Mouse (Mus musculus) limb, embryonic 11.5 days (tissue): Measurements from ENCODE around the gene Cdc14a. TPM values are rescaled to one million over a fixed set of nuclear protein-coding genes. Genes with fewer than 3 reads are reported as not detected.

ENCODE experiments used
- ATAC-seq: fragments of 200-750 bp; cut with Nextera tagmentation; 2 replicates; pipeline ENCODE4 v1.8.0; 2017; ENCODE audit warnings: low read depth; ENCODE audit not compliant: insufficient number of reproducible peaks, low FRiP score, low TSS enrichment
- DNase-seq: peaks from one replicate; pipeline ENCODE4 v3.0.0-alpha.2; 2015; ENCODE audit warnings: low spot score
- H3K27ac ChIP-seq: fragments of 300-500 bp; sonication (generic); replicated peaks from 2 replicates; pipeline ENCODE4 v1.5.1; 2014; ENCODE audit warnings: low read depth, mild to moderate bottlenecking, low read length
- H3K27me3 ChIP-seq: fragments of 300-500 bp; sonication (generic); 2 replicates; pipeline ENCODE4 v1.6.1; 2014; ENCODE audit warnings: mild to moderate bottlenecking, low read length, mixed read lengths; ENCODE audit not compliant: control insufficient read depth, insufficient read depth
- H3K36me3 ChIP-seq: fragments of 300-500 bp; sonication (generic); 2 replicates; pipeline ENCODE4 v1.6.1; 2014; ENCODE audit warnings: mild to moderate bottlenecking, low read length, moderate library complexity, mixed read lengths; ENCODE audit not compliant: control insufficient read depth, insufficient read depth
- H3K4me1 ChIP-seq: fragments of 300-500 bp; sonication (generic); 2 replicates; pipeline ENCODE4 v1.6.1; 2014; ENCODE audit warnings: low read length, mixed read lengths; ENCODE audit not compliant: control insufficient read depth, insufficient read depth
- H3K4me2 ChIP-seq: fragments of 300-500 bp; sonication (generic); 2 replicates; pipeline ENCODE4 v1.6.1; 2014; ENCODE audit warnings: low read depth, mild to moderate bottlenecking, moderate library complexity; ENCODE audit not compliant: severe bottlenecking
- H3K4me3 ChIP-seq: fragments of 300-500 bp; sonication (generic); 2 replicates; pipeline ENCODE4 v1.5.1; 2014; ENCODE audit warnings: low read depth, low read length
- H3K9ac ChIP-seq: fragments of 300-500 bp; sonication (generic); 2 replicates; pipeline ENCODE4 v1.6.1; 2014; ENCODE audit warnings: mild to moderate bottlenecking, low read length
- H3K9me3 ChIP-seq: fragments of 300-500 bp; sonication (generic); 2 replicates; pipeline ENCODE4 v1.6.1; 2016; ENCODE audit warnings: low read length; ENCODE audit not compliant: control insufficient read depth
- WGBS: fragments of 180-500 bp; shearing (Covaris S2); extraction: QIAGEN DNeasy Blood & Tissue Kit; methylation state at CpG from one replicate; pipeline ENCODE4 v1.1.7; 2014; 5-methylcytosine and 5-hydroxymethylcytosine counted together
- polyA plus RNA-seq: library from polyadenylated mRNA; unstranded; fragments of >200 nt; fragmentation: Nextera tagmentation; extraction: Ambion mirVana; gene quantifications from 2 replicates; pipeline ENCODE4 v1.2.1, GENCODE M21; 2014

The Cdc14a gene
- polyA plus RNA-seq, 1 experiment from 2014 or later: 11.6 TPM

DNA sequence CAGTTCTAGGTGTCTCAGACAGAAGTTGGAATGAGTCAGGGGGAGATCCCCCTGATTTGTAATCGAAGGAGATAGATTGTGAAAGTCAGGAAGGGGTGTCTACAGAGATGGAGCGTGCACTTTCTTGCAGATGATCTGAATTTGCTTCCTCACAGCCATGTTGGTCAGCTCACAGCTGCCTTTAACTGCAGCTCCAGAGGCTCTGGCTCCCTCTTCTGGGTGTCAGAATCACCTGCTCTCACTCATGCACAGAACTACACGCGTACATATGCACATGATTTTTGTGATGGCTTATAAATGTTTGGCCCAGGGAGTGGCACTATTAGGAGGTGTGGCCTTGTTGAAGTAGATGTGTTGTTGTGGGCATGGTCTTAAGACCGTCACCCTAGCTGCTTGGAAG, 186.3 kb downstream of the Cdc14a start:
- H3K9me3 ChIP-seq: no peaks in the 10 kb centered on the region
- no peaks in the 10 kb centered on the region for H3K4me1 ChIP-seq
- no peak overlapping the region for H3K4me3 ChIP-seq
- 82% methylated on average over 5 of the region's 5 CpGs for WGBS
- no peak overlapping the region for H3K9ac ChIP-seq
- H3K27ac ChIP-seq: no peak overlapping the region
- no peaks in the 10 kb centered on the region for H3K27me3 ChIP-seq
- H3K36me3 ChIP-seq: no peaks in the 10 kb centered on the region
- H3K4me2 ChIP-seq: no peak overlapping the region
- ATAC-seq (no peak), DNase-seq (no peak)

DNA sequence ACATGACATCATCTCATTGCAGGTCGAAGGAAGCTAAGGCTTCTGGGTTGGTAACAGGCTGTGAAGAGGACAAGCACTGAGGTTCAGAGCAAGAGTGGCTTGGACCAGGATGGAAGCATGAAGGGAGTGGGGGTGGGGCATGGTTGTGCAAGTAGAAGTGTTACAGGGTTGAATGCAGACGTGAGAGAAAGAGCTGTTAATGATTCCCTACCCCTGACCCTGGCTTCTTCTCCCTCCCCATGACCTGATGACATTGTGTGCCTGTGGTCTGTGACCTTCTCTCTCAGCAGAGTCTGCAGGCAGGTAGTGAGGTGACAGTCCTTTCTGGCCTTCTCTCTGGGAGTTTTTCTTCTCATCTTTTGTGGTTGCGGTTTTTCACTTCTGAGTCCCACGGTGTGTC, 187.0 kb downstream of the Cdc14a start:
- Histone ChIP-seq H3K4me1 (no peaks in the 10 kb centered on the region), H3K27ac (no peak overlapping the region), H3K4me3 (no peak overlapping the region), H3K36me3 (no peaks in the 10 kb centered on the region), H3K27me3 (no peaks in the 10 kb centered on the region), H3K4me2 (no peak overlapping the region), H3K9ac (no peak overlapping the region), H3K9me3 (no peaks in the 10 kb centered on the region)
- WGBS: 69% methylated on average over 4 of the region's 4 CpGs
- ATAC-seq (no peak), DNase-seq (no peak)

DNA sequence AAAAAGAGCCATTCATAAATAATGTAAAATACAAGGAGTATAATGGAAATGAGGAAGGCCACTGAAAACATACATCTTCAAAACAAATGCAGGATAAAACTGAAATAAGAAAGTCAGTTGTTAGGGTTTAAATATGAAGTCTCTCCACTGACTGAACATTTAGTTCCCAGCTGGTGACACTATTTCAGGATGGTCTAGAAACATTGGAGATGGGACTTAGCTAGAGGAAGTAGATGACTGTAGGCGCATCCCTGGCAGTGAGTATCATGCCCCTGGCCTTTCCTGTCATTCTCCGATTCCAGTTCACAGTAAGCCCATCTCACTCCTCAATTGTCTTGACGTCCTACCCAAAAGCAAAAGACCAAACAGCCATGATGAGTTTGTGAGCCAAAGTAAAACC, 190.3 kb downstream of the Cdc14a start:
- Histone ChIP-seq H3K9ac (no peak overlapping the region), H3K36me3 (no peaks in the 10 kb centered on the region), H3K4me2 (no peak overlapping the region), H3K27me3 (no peaks in the 10 kb centered on the region), H3K27ac (no peak overlapping the region), H3K4me3 (no peak overlapping the region), H3K4me1 (no peaks in the 10 kb centered on the region), H3K9me3 (no peaks in the 10 kb centered on the region)
- no peak for DNase-seq
- ATAC-seq: no peak
- WGBS: 88% methylated on average over 3 of the region's 3 CpGs

DNA sequence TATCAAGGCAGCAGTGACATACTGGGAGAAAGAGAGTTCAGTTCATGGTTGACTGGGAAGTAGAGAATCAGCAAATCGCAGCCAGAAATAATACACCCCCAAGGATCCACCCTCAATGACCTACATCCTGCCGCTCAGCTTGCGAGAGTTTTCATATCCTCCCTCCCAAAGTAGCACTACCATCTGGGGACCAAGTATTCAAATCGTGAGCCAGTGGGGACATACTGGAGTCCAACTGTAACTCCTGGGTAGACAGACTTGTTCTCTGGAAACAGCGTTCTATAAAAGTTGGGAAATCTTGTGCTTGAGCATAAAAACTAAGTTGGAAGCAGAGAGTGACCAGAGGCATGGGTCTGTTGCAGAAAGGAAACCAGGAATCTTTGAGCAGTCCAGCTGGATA, 191.1 kb downstream of the Cdc14a start:
- H3K27ac ChIP-seq: no peak overlapping the region

DNA sequence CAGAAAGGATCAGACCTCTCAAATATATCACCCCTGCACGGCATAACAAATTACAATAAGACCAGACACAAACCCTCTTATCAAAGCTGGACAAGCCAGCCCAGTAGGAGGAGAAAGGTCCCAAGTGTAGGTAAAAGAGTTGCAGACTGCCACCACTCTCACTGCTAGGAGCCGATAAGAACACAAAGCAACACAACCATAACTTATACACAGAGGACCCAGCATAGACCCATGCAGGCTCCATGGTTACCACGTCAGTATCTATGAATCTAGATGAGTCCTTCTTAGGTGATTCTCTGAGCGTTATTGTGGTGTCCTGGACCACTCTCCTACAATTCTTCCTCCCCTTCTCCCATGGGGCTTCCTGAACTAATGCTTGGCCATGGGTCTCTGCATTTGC, 194.5 kb downstream of the Cdc14a start:
- DNase-seq (no peak), ATAC-seq (0 out of 2 replicates have a peak, but pooled peaks have one; percentile 10)
- H3K4me1 ChIP-seq: no peaks in the 10 kb centered on the region
- no peaks in the 10 kb centered on the region for H3K9me3 ChIP-seq
- H3K4me3 ChIP-seq: no peak overlapping the region
- no peak overlapping the region for H3K27ac ChIP-seq
- WGBS: 87% methylated on average over 4 of the region's 4 CpGs
- no peak overlapping the region for H3K4me2 ChIP-seq
- no peaks in the 10 kb centered on the region for H3K27me3 ChIP-seq
- no peak overlapping the region for H3K9ac ChIP-seq
- no peaks in the 10 kb centered on the region for H3K36me3 ChIP-seq

More for the DNA sequence above, 191.1 kb downstream of the Cdc14a start:
- Histone ChIP-seq H3K9me3 (no peaks in the 10 kb centered on the region), H3K4me3 (no peak overlapping the region), H3K27me3 (no peaks in the 10 kb centered on the region), H3K36me3 (no peaks in the 10 kb centered on the region), H3K4me2 (no peak overlapping the region), H3K4me1 (no peaks in the 10 kb centered on the region), H3K9ac (no peak overlapping the region)
- DNase-seq (no peak), ATAC-seq (no peak)
- 91% methylated on average over 5 of the region's 5 CpGs for WGBS

DNA sequence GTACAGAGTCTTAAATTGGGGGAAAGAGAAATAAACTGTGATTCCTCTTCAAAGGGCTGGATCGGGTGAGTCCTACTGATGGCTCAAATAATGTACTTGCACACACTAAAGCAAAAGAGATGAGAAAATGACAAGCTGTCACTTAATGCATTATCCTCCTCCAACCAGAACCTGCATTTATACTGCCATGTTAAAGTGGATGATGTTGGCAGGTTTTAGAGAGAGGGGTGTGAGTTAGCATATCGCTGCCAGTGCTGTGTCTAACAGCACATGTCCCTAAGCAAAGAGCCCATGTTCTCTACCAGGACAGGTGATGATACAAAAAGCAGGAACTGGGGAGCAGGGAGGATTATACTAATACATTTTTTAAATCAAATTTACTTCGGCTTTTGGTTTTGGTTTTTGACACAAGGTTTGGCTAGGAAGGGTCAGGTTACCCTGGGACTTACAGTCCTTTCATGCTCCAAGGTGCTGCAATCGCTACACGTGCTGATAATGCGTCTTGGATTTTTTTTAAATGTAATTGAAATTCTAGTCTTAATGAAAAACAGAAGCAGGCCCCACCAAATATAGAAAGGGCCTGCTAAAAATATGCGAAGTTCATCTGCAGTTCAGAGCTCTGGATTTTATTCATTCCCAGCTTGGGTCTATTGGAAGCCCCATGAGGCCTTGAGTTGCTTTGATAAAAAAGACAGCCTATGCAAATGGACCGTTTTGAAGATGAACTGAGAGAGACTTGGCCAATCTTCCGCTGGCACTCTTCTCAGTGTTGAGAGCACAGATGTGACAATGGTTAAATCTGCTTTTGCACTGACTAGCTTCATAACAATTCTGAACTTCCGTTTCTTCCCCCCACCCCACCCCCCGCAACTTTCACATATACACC, 195.2 kb downstream of the Cdc14a start:
- no peaks in the 10 kb centered on the region for H3K36me3 ChIP-seq
- no peaks in the 10 kb centered on the region for H3K27me3 ChIP-seq
- H3K27ac ChIP-seq: no peak overlapping the region
- ATAC-seq (peak; percentile 52; the same call in 1 of the 2 replicates), DNase-seq (no peak)
- H3K4me2 ChIP-seq: no peak overlapping the region
- no peaks in the 10 kb centered on the region for H3K9me3 ChIP-seq
- 49% methylated on average over 11 of the region's 11 CpGs for WGBS
- no peak overlapping the region for H3K9ac ChIP-seq
- H3K4me3 ChIP-seq: no peak overlapping the region
- H3K4me1 ChIP-seq: no peaks in the 10 kb centered on the region

DNA sequence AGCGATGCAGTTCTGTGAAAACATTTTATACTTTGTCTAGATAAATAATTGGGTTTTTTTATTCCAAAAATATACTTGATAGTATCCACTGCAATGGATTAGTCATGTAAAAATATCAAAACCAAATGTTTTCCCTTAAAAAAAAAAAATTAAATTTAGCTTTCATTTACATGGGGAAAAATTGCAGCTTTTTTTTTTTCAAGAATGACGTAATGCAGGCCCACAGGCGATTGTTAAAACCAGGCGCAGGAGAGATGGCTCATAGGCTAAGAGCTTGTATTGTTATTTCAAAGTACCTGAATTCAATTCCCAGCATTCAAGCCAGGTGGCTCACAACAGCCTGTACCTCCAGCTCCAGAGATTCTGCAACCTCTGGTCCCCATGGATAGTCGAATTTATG, 196.4 kb downstream of the Cdc14a start:
- DNase-seq (no peak), ATAC-seq (no peak)
- H3K36me3 ChIP-seq: no peaks in the 10 kb centered on the region
- H3K4me1 ChIP-seq: no peaks in the 10 kb centered on the region
- no peak overlapping the region for H3K4me3 ChIP-seq
- H3K27ac ChIP-seq: no peak overlapping the region
- H3K4me2 ChIP-seq: no peak overlapping the region
- no peaks in the 10 kb centered on the region for H3K27me3 ChIP-seq
- H3K9ac ChIP-seq: no peak overlapping the region
- H3K9me3 ChIP-seq: no peaks in the 10 kb centered on the region
- WGBS: 78% methylated on average over 5 of the region's 5 CpGs

DNA sequence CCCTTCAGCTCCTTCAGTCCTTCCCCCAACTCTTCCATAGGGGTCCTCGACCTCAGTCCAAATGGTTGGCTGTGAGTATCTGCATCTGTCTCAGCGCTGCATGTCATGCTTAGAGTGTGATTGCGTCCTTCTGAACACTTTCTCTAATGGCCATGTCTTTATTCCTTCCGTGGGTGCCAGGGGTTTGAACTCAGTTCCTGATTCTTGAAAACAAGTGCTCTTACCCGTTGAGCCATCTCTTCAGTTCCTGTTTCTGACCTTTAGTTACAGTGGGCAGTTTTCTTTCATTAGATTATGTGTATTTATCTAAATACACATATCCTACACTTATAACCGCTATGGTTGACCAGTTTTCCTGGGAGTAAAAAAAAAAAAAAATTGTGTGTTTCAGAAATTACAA, 196.9 kb downstream of the Cdc14a start:
- H3K4me1 ChIP-seq: no peaks in the 10 kb centered on the region
- ATAC-seq (no peak), DNase-seq (no peak)
- no peak overlapping the region for H3K4me3 ChIP-seq
- H3K9ac ChIP-seq: no peak overlapping the region
- H3K36me3 ChIP-seq: no peaks in the 10 kb centered on the region
- H3K4me2 ChIP-seq: no peak overlapping the region
- H3K27ac ChIP-seq: no peak overlapping the region
- H3K9me3 ChIP-seq: no peaks in the 10 kb centered on the region
- no peaks in the 10 kb centered on the region for H3K27me3 ChIP-seq
- 91% methylated on average over 6 of the region's 6 CpGs for WGBS
